Mouse (Mus musculus) lung, embryonic 16.5 days (tissue): Measurements from ENCODE around the gene Pgc. TPM values are rescaled to one million over a fixed set of nuclear protein-coding genes. Genes with fewer than 3 reads are reported as not detected.

Experiments used
- ATAC-seq: fragments of 200-750 bp; cut with Nextera tagmentation; 2 replicates; pipeline ENCODE4 v1.8.0; 2017; ENCODE audit warnings: low read depth, mild to moderate bottlenecking, moderate library complexity
- H3K27ac ChIP-seq: fragments of 300-500 bp; sonication (generic); 2 replicates; pipeline ENCODE4 v1.5.1; 2014; ENCODE audit warnings: mild to moderate bottlenecking, control low read depth, low read length
- H3K27me3 ChIP-seq: fragments of 300-500 bp; sonication (generic); 2 replicates; pipeline ENCODE4 v1.6.1; 2014; ENCODE audit warnings: low read depth, low read length, mixed read lengths; ENCODE audit not compliant: control insufficient read depth, insufficient read depth
- H3K36me3 ChIP-seq: fragments of 300-500 bp; sonication (generic); 2 replicates; pipeline ENCODE4 v1.6.1; 2014; ENCODE audit warnings: low read length; ENCODE audit not compliant: control insufficient read depth, insufficient read depth
- H3K4me1 ChIP-seq: fragments of 300-500 bp; sonication (generic); replicated peaks from 2 replicates; pipeline ENCODE4 v1.6.1; 2014; ENCODE audit warnings: low read length, mixed read lengths; ENCODE audit not compliant: control insufficient read depth, insufficient read depth
- H3K4me2 ChIP-seq: fragments of 300-500 bp; sonication (generic); 2 replicates; pipeline ENCODE4 v1.6.1; 2014; ENCODE audit warnings: low read depth, low read length, control low read depth
- H3K4me3 ChIP-seq: fragments of 300-500 bp; sonication (generic); 2 replicates; pipeline ENCODE4 v1.5.1; 2014; ENCODE audit warnings: mild to moderate bottlenecking, low read length, control low read depth
- H3K9ac ChIP-seq: fragments of 300-500 bp; sonication (generic); 2 replicates; pipeline ENCODE4 v1.6.1; 2014; ENCODE audit warnings: low read length, control low read depth
- H3K9me3 ChIP-seq: fragments of 300-500 bp; sonication (generic); 2 replicates; pipeline ENCODE4 v1.6.1; 2016; ENCODE audit warnings: low read length; ENCODE audit not compliant: control insufficient read depth
- WGBS: fragments of 180-500 bp; shearing (Covaris S2); extraction: QIAGEN DNeasy Blood & Tissue Kit; methylation state at CpG from one replicate; pipeline ENCODE4 v1.1.7; 2014; 5-methylcytosine and 5-hydroxymethylcytosine counted together
- polyA plus RNA-seq: library from polyadenylated mRNA; unstranded; fragments of >200 nt; fragmentation: Nextera tagmentation; extraction: Ambion mirVana; gene quantifications from 2 replicates; pipeline ENCODE4 v1.2.1, GENCODE M21; 2015

Gene Pgc
- polyA plus RNA-seq, 1 experiment from 2014 or later = 22.5 TPM

DNA sequence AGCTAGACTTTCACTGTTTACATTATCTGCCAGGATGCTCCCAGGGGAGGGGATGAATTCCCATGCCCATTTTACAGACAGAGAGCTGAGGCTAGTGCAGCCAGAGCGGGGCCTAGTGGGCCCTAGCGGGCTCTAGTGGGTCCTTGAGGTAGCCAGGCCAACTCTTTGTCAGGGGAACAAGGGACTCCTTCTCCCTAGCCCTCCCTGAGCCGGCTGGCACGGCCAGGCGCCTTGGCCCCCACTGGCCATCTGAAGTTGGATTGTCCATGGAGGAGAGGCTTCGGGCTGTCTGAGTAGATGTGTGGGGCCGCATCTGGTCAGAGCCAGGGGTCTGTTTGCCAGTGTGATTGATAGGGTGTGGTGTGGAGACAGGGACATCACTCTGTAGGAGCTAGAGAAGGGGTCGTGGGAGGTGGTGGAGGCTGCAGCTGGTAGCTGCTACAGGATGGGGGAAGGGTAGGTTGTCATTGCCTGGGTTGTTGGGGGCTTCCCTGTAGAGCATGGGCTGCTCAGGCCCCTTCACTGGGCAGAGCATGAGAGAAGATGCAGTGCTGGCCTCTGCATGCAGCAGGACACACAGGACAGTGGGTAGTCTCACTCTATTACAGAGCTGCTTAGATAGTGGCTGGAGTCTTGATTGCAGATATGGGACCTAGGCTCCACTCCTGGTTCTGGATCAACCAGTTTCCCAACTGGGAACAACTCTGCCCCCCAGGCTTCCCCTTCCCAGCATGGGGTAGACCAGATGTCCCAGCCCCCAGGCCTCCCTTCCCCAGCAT is 57.0 kb downstream of the Pgc start:
- Histone ChIP-seq H3K9me3 (no peaks in the 10 kb centered on the region), H3K36me3 (no peaks in the 10 kb centered on the region), H3K9ac (no peak overlapping the region), H3K27ac (no peak overlapping the region), H3K27me3 (no peaks in the 10 kb centered on the region), H3K4me3 (no peak overlapping the region), H3K4me2 (no peak overlapping the region), H3K4me1 (peaks cover 3% of the 10 kb centered on the region; the same call in 1 of the 2 replicates)
- ATAC-seq = no peak
- WGBS = 46% methylated on average over 8 of the region's 8 CpGs

Other genes starting within 250 kb of the Pgc start
- gene Taf8, start 224.6 kb upstream of the Pgc start, polyA plus RNA-seq = 30.5 and 30.9 TPM in 2 replicates
- gene Ccnd3, start 221.8 kb upstream of the Pgc start, polyA plus RNA-seq = 258 and 277 TPM in 2 replicates
- gene Bysl, start 115.3 kb upstream of the Pgc start, polyA plus RNA-seq = 17.0 and 19.4 TPM in 2 replicates
- gene Med20, start 115.3 kb upstream of the Pgc start, polyA plus RNA-seq = 50.1 and 51.6 TPM in 2 replicates
- gene Gm20517, start 115.3 kb upstream of the Pgc start, polyA plus RNA-seq = 1.8 and 2.2 TPM in 2 replicates
- gene Usp49, start 96.2 kb upstream of the Pgc start, polyA plus RNA-seq = 2.5 and 2.6 TPM in 2 replicates
- gene Tomm6, start 38.5 kb upstream of the Pgc start, polyA plus RNA-seq = 389 and 399 TPM in 2 replicates
- gene Frs3, start 37.8 kb upstream of the Pgc start, polyA plus RNA-seq = 5.1 TPM in 2 replicates
- gene Gm21981, start 32.4 kb upstream of the Pgc start, polyA plus RNA-seq = 0.26 and 0.41 TPM in 2 replicates
- 0.69 and 0.88 TPM in 2 replicates for gene Prickle4, start 32.1 kb upstream of the Pgc start, polyA plus RNA-seq
- gene Tfeb, start 10.2 kb downstream of the Pgc start, polyA plus RNA-seq = 13.1 and 13.7 TPM in 2 replicates
- gene Mdfi, start 107.8 kb downstream of the Pgc start, polyA plus RNA-seq = 18.1 and 22.1 TPM in 2 replicates
- 13.6 and 14.6 TPM in 2 replicates for gene Foxp4, start 197.8 kb downstream of the Pgc start, polyA plus RNA-seq